In genomic region chr8:110462627-110463208, GRCm38 (mm10) we compare ENCODE assay signal across 22 mouse cellular contexts.
A peak's percentile ranks its signal among the peaks of the same experiment; 100 is the strongest.
DNase-seq lines count a peak whose midpoint lies in the region; ATAC-seq and TF ChIP-seq lines count a peak whose summit lies in the region.
"Had no signal": no experiment of that assay in that cellular context is flagged by ENCODE, and none has a peak within 500 bp of the region (broad histone marks: within the 10 kb centered on the region; RNA-seq: fewer than 3 reads in every experiment).

No protein-coding gene starts in this region.

- DNase-seq in 416B (ENCODE audit: low read depth) (peak; percentile 37), A20 (ENCODE audit: low read depth, low spot score) (peak; percentile 29)
- no peak for DNase-seq in thymus, postnatal 4 days
- DNase-seq: adrenal gland, adult 8-10 months; adrenal gland, postnatal 14 days; adrenal gland, postnatal 36 days; cerebellum, adult 11 months; cerebellum, adult 18-20 months; cerebellum, adult 8-10 months; cerebellum, adult 9-11 months; cerebellum, postnatal 14 days; cerebellum, postnatal 36 days; embryo, embryonic 11 days; forebrain, postnatal 0 days had no signal

- no peak for ATAC-seq in erythroblast, adult 5-6 weeks (replicated peaks; ENCODE audit: low FRiP score, poor library complexity, severe bottlenecking)
- ATAC-seq: activated CD4-positive, CD25-positive, alpha-beta regulatory T cell, adult 4 months; forebrain, embryonic 13.5 days; forebrain, embryonic 15.5 days; forebrain, postnatal 0 days; Patski had no signal

- no peak for TF ChIP-seq CTCF in bone marrow macrophage, adult 2 months (IDR thresholded peaks at IDR 0.05; ENCODE audit: low read depth, low read length)

- H3K27ac ChIP-seq in bone marrow macrophage, adult 2 months (ENCODE audit: insufficient read depth, low read depth, low read length) = 0 out of 2 replicates have a peak overlapping the region, but pooled peaks have one; percentile 4
- H3K27ac ChIP-seq: embryonic facial prominence, embryonic 13.5 days; embryonic facial prominence, embryonic 15.5 days; forebrain, embryonic 13.5 days; forebrain, embryonic 15.5 days had no signal

- no peak for TF ChIP-seq POLR2A in bone marrow macrophage, adult 2 months (IDR thresholded peaks at IDR 0.05; ENCODE audit: borderline replicate concordance, low read depth, low read length)

- H3K4me1 ChIP-seq in bone marrow macrophage, adult 2 months (ENCODE audit: control insufficient read depth, insufficient read depth, low read length) = peaks cover 4% of the 10 kb centered on the region; the same call in 1 of the 2 replicates
- H3K4me1 ChIP-seq: embryonic facial prominence, embryonic 15.5 days had no signal

- H3K4me3 ChIP-seq in bone marrow macrophage, adult 2 months (ENCODE audit: insufficient read depth, low read length) = no peak overlapping the region
- H3K4me3 ChIP-seq: embryonic facial prominence, embryonic 13.5 days; embryonic facial prominence, embryonic 15.5 days; forebrain, embryonic 13.5 days; forebrain, embryonic 15.5 days had no signal
